Mouse (Mus musculus): ENCODE measurements around the gene Spock1. TPM values are rescaled to one million over a fixed set of nuclear protein-coding genes. Genes with fewer than 3 reads are reported as not detected.

Gene Spock1
- total and polyA plus RNA-seq, 2 experiments = not detected

GRCm38 (mm10) chr13:57796951-57797692, 111.0 kb downstream of the Spock1 start:
- H3K79me2 ChIP-seq (ENCODE audit: control insufficient read depth, insufficient read depth, low read length) = no peaks in the 10 kb centered on the region
- TF ChIP-seq CTCF (IDR thresholded peaks at IDR 0.05; ENCODE audit: low read depth, low read length) = no peak
- TF ChIP-seq POLR2A (IDR thresholded peaks at IDR 0.05; ENCODE audit: extremely low read depth, insufficient read depth, low read length) = no peak
- H3K4me3 ChIP-seq (ENCODE audit: insufficient read depth, low read depth, low read length) = no peak overlapping the region
- no peak overlapping the region for H3K27ac ChIP-seq (replicated peaks; ENCODE audit: insufficient read depth, low read depth, low read length)
- no peaks in the 10 kb centered on the region for H3K4me1 ChIP-seq (ENCODE audit: control insufficient read depth, insufficient read depth, low read length)
- no peak for DNase-seq (ENCODE audit: extremely low read depth, low read depth, low spot score)
- H3K27me3 ChIP-seq (ENCODE audit: control insufficient read depth, insufficient read depth, low read length) = no peaks in the 10 kb centered on the region
- no peak overlapping the region for H3K9ac ChIP-seq (ENCODE audit: low read depth, low read length)
- no peaks in the 10 kb centered on the region for H3K36me3 ChIP-seq (ENCODE audit: control insufficient read depth, insufficient read depth, low read length)
- WGBS = 86% methylated on average over 10 of the region's 10 CpGs

- Histone ChIP-seq H3K4me3 (ENCODE audit: insufficient read depth, low read depth, low read length) (no peak overlapping the region), H3K27ac (replicated peaks; ENCODE audit: insufficient read depth, low read depth, low read length) (no peak overlapping the region), H3K9ac (ENCODE audit: low read depth, low read length) (no peak overlapping the region), H3K4me1 (ENCODE audit: control insufficient read depth, insufficient read depth, low read length) (no peaks in the 10 kb centered on the region), H3K36me3 (ENCODE audit: control insufficient read depth, insufficient read depth, low read length) (no peaks in the 10 kb centered on the region), H3K27me3 (ENCODE audit: control insufficient read depth, insufficient read depth, low read length) (no peaks in the 10 kb centered on the region), H3K79me2 (ENCODE audit: control insufficient read depth, insufficient read depth, low read length) (no peaks in the 10 kb centered on the region)
- no peak for DNase-seq (ENCODE audit: extremely low read depth, low read depth, low spot score)
- WGBS = 74% methylated on average over 12 of the region's 12 CpGs
- TF ChIP-seq POLR2A (IDR thresholded peaks at IDR 0.05; ENCODE audit: extremely low read depth, insufficient read depth, low read length) = no peak
- no peak for TF ChIP-seq CTCF (IDR thresholded peaks at IDR 0.05; ENCODE audit: low read depth, low read length)
These were observed 114.4 kb downstream of the Spock1 start for GRCm38 (mm10) chr13:57793643-57794240.

- Histone ChIP-seq H3K4me3 (ENCODE audit: insufficient read depth, low read depth, low read length) (no peak overlapping the region), H3K36me3 (ENCODE audit: control insufficient read depth, insufficient read depth, low read length) (no peaks in the 10 kb centered on the region), H3K27ac (replicated peaks; ENCODE audit: insufficient read depth, low read depth, low read length) (no peak overlapping the region), H3K4me1 (ENCODE audit: control insufficient read depth, insufficient read depth, low read length) (no peaks in the 10 kb centered on the region), H3K79me2 (ENCODE audit: control insufficient read depth, insufficient read depth, low read length) (no peaks in the 10 kb centered on the region), H3K9ac (ENCODE audit: low read depth, low read length) (no peak overlapping the region), H3K27me3 (ENCODE audit: control insufficient read depth, insufficient read depth, low read length) (no peaks in the 10 kb centered on the region)
- no peak for TF ChIP-seq CTCF (IDR thresholded peaks at IDR 0.05; ENCODE audit: low read depth, low read length)
- no peak for TF ChIP-seq POLR2A (IDR thresholded peaks at IDR 0.05; ENCODE audit: extremely low read depth, insufficient read depth, low read length)
- no peak for DNase-seq (ENCODE audit: extremely low read depth, low read depth, low spot score)
- 74% methylated on average over 5 of the region's 5 CpGs for WGBS
These were observed 118.3 kb downstream of the Spock1 start for GRCm38 (mm10) chr13:57789796-57790195.

- Histone ChIP-seq H3K36me3 (ENCODE audit: control insufficient read depth, insufficient read depth, low read length) (no peaks in the 10 kb centered on the region), H3K27me3 (ENCODE audit: control insufficient read depth, insufficient read depth, low read length) (no peaks in the 10 kb centered on the region), H3K79me2 (ENCODE audit: control insufficient read depth, insufficient read depth, low read length) (no peaks in the 10 kb centered on the region), H3K27ac (replicated peaks; ENCODE audit: insufficient read depth, low read depth, low read length) (no peak overlapping the region), H3K9ac (ENCODE audit: low read depth, low read length) (no peak overlapping the region), H3K4me1 (ENCODE audit: control insufficient read depth, insufficient read depth, low read length) (no peaks in the 10 kb centered on the region), H3K4me3 (ENCODE audit: insufficient read depth, low read depth, low read length) (no peak overlapping the region)
- no peak for TF ChIP-seq POLR2A (IDR thresholded peaks at IDR 0.05; ENCODE audit: extremely low read depth, insufficient read depth, low read length)
- no peak for DNase-seq (ENCODE audit: extremely low read depth, low read depth, low spot score)
- whole genome bisulfite sequencing = 91% methylated on average over 4 of the region's 4 CpGs
These were observed 119.8 kb downstream of the Spock1 start for GRCm38 (mm10) chr13:57788299-57788698.

- WGBS = 75% methylated on average over 8 of the region's 8 CpGs
These were observed 121.9 kb downstream of the Spock1 start for GRCm38 (mm10) chr13:57786278-57786677.

GRCm38 (mm10) chr13:57782975-57783374, 125.2 kb downstream of the Spock1 start:
- H3K79me2 ChIP-seq (ENCODE audit: control insufficient read depth, insufficient read depth, low read length) = no peaks in the 10 kb centered on the region
- no peak overlapping the region for H3K4me3 ChIP-seq (ENCODE audit: insufficient read depth, low read depth, low read length)
- H3K27ac ChIP-seq (replicated peaks; ENCODE audit: insufficient read depth, low read depth, low read length) = no peak overlapping the region
- no peak for TF ChIP-seq CTCF (IDR thresholded peaks at IDR 0.05; ENCODE audit: low read depth, low read length)
- no peak for TF ChIP-seq POLR2A (IDR thresholded peaks at IDR 0.05; ENCODE audit: extremely low read depth, insufficient read depth, low read length)
- H3K4me1 ChIP-seq (ENCODE audit: control insufficient read depth, insufficient read depth, low read length) = no peaks in the 10 kb centered on the region
- no peak for DNase-seq (ENCODE audit: extremely low read depth, low read depth, low spot score)
- WGBS = 67% methylated on average over 12 of the region's 12 CpGs
- no peaks in the 10 kb centered on the region for H3K27me3 ChIP-seq (ENCODE audit: control insufficient read depth, insufficient read depth, low read length)
- no peaks in the 10 kb centered on the region for H3K36me3 ChIP-seq (ENCODE audit: control insufficient read depth, insufficient read depth, low read length)
- H3K9ac ChIP-seq (ENCODE audit: low read depth, low read length) = no peak overlapping the region

More at GRCm38 (mm10) chr13:57786278-57786677, 121.9 kb downstream of the Spock1 start:
- Histone ChIP-seq H3K79me2 (ENCODE audit: control insufficient read depth, insufficient read depth, low read length) (no peaks in the 10 kb centered on the region), H3K4me1 (ENCODE audit: control insufficient read depth, insufficient read depth, low read length) (no peaks in the 10 kb centered on the region), H3K27ac (replicated peaks; ENCODE audit: insufficient read depth, low read depth, low read length) (no peak overlapping the region), H3K27me3 (ENCODE audit: control insufficient read depth, insufficient read depth, low read length) (no peaks in the 10 kb centered on the region), H3K4me3 (ENCODE audit: insufficient read depth, low read depth, low read length) (no peak overlapping the region), H3K36me3 (ENCODE audit: control insufficient read depth, insufficient read depth, low read length) (no peaks in the 10 kb centered on the region), H3K9ac (ENCODE audit: low read depth, low read length) (no peak overlapping the region)
- TF ChIP-seq CTCF (IDR thresholded peaks at IDR 0.05; ENCODE audit: low read depth, low read length) = no peak
- TF ChIP-seq POLR2A (IDR thresholded peaks at IDR 0.05; ENCODE audit: extremely low read depth, insufficient read depth, low read length) = no peak
- DNase-seq (ENCODE audit: extremely low read depth, low read depth, low spot score) = no peak

Data from liver, adult 2 months (tissue).